Mouse (Mus musculus): ENCODE data around the gene Nup214. TPM values are rescaled to one million over a fixed set of nuclear protein-coding genes. Genes with fewer than 3 reads are reported as not detected.

The Nup214 gene
- total and polyA plus RNA-seq, 3 experiments = 13.9 to 106 (median 50.9) TPM

GRCm38 (mm10) chr2:31996060-31996459 is 21.8 kb downstream of the Nup214 start:
- dilution Hi-C loops (cut with MboI; ENCODE audit: extremely low pct_ligation_motif_present, extremely low pct_unique_long_range_greater_than_20kb, low sequenced_read_pairs) (no loop called here), in situ Hi-C loops (cut with MboI; ENCODE audit: low pct_ligation_motif_present, low pct_unique_long_range_greater_than_20kb, low sequenced_read_pairs) (no loop called here)
- Histone ChIP-seq H3K79me2 (replicated peaks; ENCODE audit: control insufficient read depth, extremely low read depth, insufficient read depth, poor library complexity, severe bottlenecking) (no peaks in the 10 kb centered on the region), H3K27ac (ENCODE audit: insufficient read depth, low read depth) (no peak overlapping the region), H3K36me3 (replicated peaks in 1 of 2; ENCODE audit: control insufficient read depth in 1 of 2, insufficient read depth in 1 of 2, low read length in 1 of 2) (peaks cover 76 to 96% of the 10 kb centered on the region in 2 experiments), H3K9ac (ENCODE audit: insufficient read depth, low read depth) (no peak overlapping the region), H3K9me3 (replicated peaks; ENCODE audit: low read length) (no peaks in the 10 kb centered on the region), H3K4me2 (ENCODE audit: insufficient read depth, low read depth, poor library complexity, severe bottlenecking) (no peak overlapping the region), H3K4me1 (ENCODE audit: control insufficient read depth in 1 of 2, insufficient read depth in 2 of 2) (no peaks in the 10 kb centered on the region), H3K4me3 (replicated peaks in 1 of 3; ENCODE audit: low read depth in 2 of 3, low read length in 2 of 3, poor library complexity in 1 of 3) (no peak overlapping the region), H3K27me3 (replicated peaks) (no peaks in the 10 kb centered on the region)
- no peak for DNase-seq (ENCODE audit: extremely low read depth)
- TF ChIP-seq E2F4 (IDR thresholded peaks at IDR 0.05; ENCODE audit: insufficient replicate concordance, low read depth, low read length) = no peak
- TF ChIP-seq MEF2A (IDR thresholded peaks at IDR 0.05; ENCODE audit: borderline replicate concordance, low read depth, low read length) = no peak
- TF ChIP-seq EP300 (IDR thresholded peaks at IDR 0.05; ENCODE audit: low read length) = no peak
- TF ChIP-seq CHD1 (IDR thresholded peaks at IDR 0.05; ENCODE audit: low read depth, low read length) = no peak
- TF ChIP-seq SMC3 (IDR thresholded peaks at IDR 0.05; ENCODE audit: low read depth, low read length) = no peak
- TF ChIP-seq NELFE (IDR thresholded peaks at IDR 0.05; ENCODE audit: low read depth, low read length) = no peak
- no peak for TF ChIP-seq ZKSCAN1 (IDR thresholded peaks at IDR 0.05; ENCODE audit: borderline replicate concordance, low read depth, low read length)
- TF ChIP-seq TBP (conservative IDR thresholded peaks at IDR 0.05; ENCODE audit: low read depth, low read length) = no peak
- no peak for TF ChIP-seq POLR2A (IDR thresholded peaks at IDR 0.05; ENCODE audit: low read depth, low read length)
- no peak for TF ChIP-seq GABPA (IDR thresholded peaks at IDR 0.05; ENCODE audit: insufficient replicate concordance, low read depth, low read length)
- no peak for TF ChIP-seq SIN3A (IDR thresholded peaks at IDR 0.05; ENCODE audit: low read length)
- no peak for TF ChIP-seq MAFK (IDR thresholded peaks at IDR 0.05; ENCODE audit: insufficient replicate concordance, low read length)
- TF ChIP-seq USF1 (IDR thresholded peaks at IDR 0.05; ENCODE audit: low read depth, low read length) = no peak
- TF ChIP-seq IRF4 (IDR thresholded peaks at IDR 0.05; ENCODE audit: low read depth, low read length) = no peak
- TF ChIP-seq USF2 (conservative IDR thresholded peaks at IDR 0.05; ENCODE audit: low read depth, low read length) = no peak
- no peak for TF ChIP-seq JUND (conservative IDR thresholded peaks at IDR 0.05; ENCODE audit: low read depth, low read length)
- TF ChIP-seq ZMIZ1 (IDR thresholded peaks at IDR 0.05; ENCODE audit: low read depth, low read length) = no peak
- no peak for TF ChIP-seq ELF1 (IDR thresholded peaks at IDR 0.05; ENCODE audit: low read depth, low read length)
- TF ChIP-seq CHD2 (IDR thresholded peaks at IDR 0.05; ENCODE audit: low read length) = no peak

DNA sequence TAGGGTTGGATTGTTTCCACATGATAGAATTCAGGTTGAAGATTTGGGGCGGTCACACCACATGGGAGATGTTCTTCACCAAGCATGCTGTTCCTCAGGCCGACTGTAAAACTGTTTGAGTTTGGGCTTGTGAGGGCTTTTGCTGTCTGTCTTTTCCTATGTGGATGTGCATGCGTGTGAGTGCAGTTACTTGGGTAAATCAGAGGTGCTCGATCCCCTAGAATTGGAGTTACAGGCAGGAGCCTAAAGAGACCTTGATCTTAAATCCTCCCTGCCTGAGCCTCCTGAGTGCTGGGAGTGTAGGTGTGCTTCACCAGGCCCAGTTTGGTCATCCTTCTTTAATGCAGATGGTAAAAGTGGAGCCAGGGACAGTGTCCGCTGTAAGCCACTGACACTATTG is 23.3 kb downstream of the Nup214 start:
- in situ Hi-C loops (cut with MboI; ENCODE audit: low pct_ligation_motif_present, low pct_unique_long_range_greater_than_20kb, low sequenced_read_pairs) = no loop called here
- no peaks in the 10 kb centered on the region for H3K27me3 ChIP-seq (replicated peaks)
- TF ChIP-seq MXI1 (IDR thresholded peaks at IDR 0.05; ENCODE audit: low read depth, low read length) (no peak), RAD21 (IDR thresholded peaks at IDR 0.05; ENCODE audit: low read depth, low read length) (no peak), TBP (conservative IDR thresholded peaks at IDR 0.05; ENCODE audit: low read depth, low read length) (no peak), POLR2A (IDR thresholded peaks at IDR 0.05; ENCODE audit: low read depth, low read length) (no peak)
- H3K79me2 ChIP-seq (replicated peaks; ENCODE audit: control insufficient read depth, extremely low read depth, insufficient read depth, poor library complexity, severe bottlenecking) = no peaks in the 10 kb centered on the region
- DNase-seq (ENCODE audit: extremely low read depth) = no peak
- peaks cover 70 to 88% of the 10 kb centered on the region in 2 experiments for H3K36me3 ChIP-seq (replicated peaks in 1 of 2; ENCODE audit: control insufficient read depth in 1 of 2, insufficient read depth in 1 of 2, low read length in 1 of 2)
- no peak overlapping the region for H3K9ac ChIP-seq (ENCODE audit: insufficient read depth, low read depth)
- no peaks in the 10 kb centered on the region for H3K9me3 ChIP-seq (replicated peaks; ENCODE audit: low read length)
- no peak overlapping the region for H3K27ac ChIP-seq (ENCODE audit: insufficient read depth, low read depth)
- no peak overlapping the region for H3K4me2 ChIP-seq (ENCODE audit: insufficient read depth, low read depth, poor library complexity, severe bottlenecking)
- no peaks in the 10 kb centered on the region for H3K4me1 ChIP-seq (ENCODE audit: control insufficient read depth in 1 of 2, insufficient read depth in 2 of 2)
- dilution Hi-C loops (cut with MboI; ENCODE audit: extremely low pct_ligation_motif_present, extremely low pct_unique_long_range_greater_than_20kb, low sequenced_read_pairs) = no loop called here
- H3K4me3 ChIP-seq (replicated peaks in 1 of 3; ENCODE audit: low read depth in 2 of 3, low read length in 2 of 3, poor library complexity in 1 of 3) = no peak overlapping the region

Measured in CH12.LX (cell line).